Mouse (Mus musculus) liver, embryonic 11.5 days (tissue): ENCODE data around the gene Col18a1. TPM values are rescaled to one million over a fixed set of nuclear protein-coding genes. Genes with fewer than 3 reads are reported as not detected.

Source experiments
- ATAC-seq: fragments of 200-750 bp; cut with Nextera tagmentation; replicated peaks from 2 replicates; pipeline ENCODE4 v1.8.0; 2017; ENCODE audit warnings: moderate number of reproducible peaks, mild to moderate bottlenecking, moderate TSS enrichment, moderate library complexity; ENCODE audit not compliant: low FRiP score
- DNase-seq: peaks from one replicate; pipeline ENCODE4 v3.0.0-alpha.2; 2017; ENCODE audit warnings: low spot score
- H3K27ac ChIP-seq: fragments of 300-500 bp; sonication (generic); 2 replicates; pipeline ENCODE4 v1.5.1; 2014; ENCODE audit warnings: mild to moderate bottlenecking, low read depth, low read length, control low read depth
- H3K27me3 ChIP-seq: fragments of 300-500 bp; sonication (generic); replicated peaks from 2 replicates; pipeline ENCODE4 v1.6.1; 2014; ENCODE audit warnings: low read length, mixed read lengths; ENCODE audit not compliant: control insufficient read depth, insufficient read depth
- H3K36me3 ChIP-seq: fragments of 300-500 bp; sonication (generic); 2 replicates; pipeline ENCODE4 v1.6.1; 2014; ENCODE audit warnings: mild to moderate bottlenecking, low read length, moderate library complexity, mixed read lengths; ENCODE audit not compliant: control insufficient read depth, insufficient read depth
- H3K4me1 ChIP-seq: fragments of 300-500 bp; sonication (generic); replicated peaks from 2 replicates; pipeline ENCODE4 v1.6.1; 2014; ENCODE audit warnings: low read length, mixed read lengths; ENCODE audit not compliant: control insufficient read depth, insufficient read depth
- H3K4me2 ChIP-seq: fragments of 300-500 bp; sonication (generic); 2 replicates; pipeline ENCODE4 v1.6.1; 2014; ENCODE audit warnings: mild to moderate bottlenecking, control low read depth, moderate library complexity
- H3K4me3 ChIP-seq: fragments of 300-500 bp; sonication (generic); 2 replicates; pipeline ENCODE4 v1.5.1; 2014; ENCODE audit warnings: low read depth, low read length, control low read depth
- H3K9ac ChIP-seq: fragments of 300-500 bp; sonication (generic); 2 replicates; pipeline ENCODE4 v1.6.1; 2014; ENCODE audit warnings: low read depth, low read length, control low read depth
- H3K9me3 ChIP-seq: fragments of 300-500 bp; sonication (generic); 2 replicates; pipeline ENCODE4 v1.6.1; 2016; ENCODE audit warnings: low read length, inconsistent platforms, mixed read lengths; ENCODE audit not compliant: control insufficient read depth
- WGBS: fragments of 180-500 bp; shearing (Covaris S2); extraction: QIAGEN DNeasy Blood & Tissue Kit; methylation state at CpG from one replicate; pipeline ENCODE4 v1.1.7; 2014; 5-methylcytosine and 5-hydroxymethylcytosine counted together
- polyA plus RNA-seq: library from polyadenylated mRNA; unstranded; fragments of >200 nt; fragmentation: Nextera tagmentation; extraction: Ambion mirVana; gene quantifications from 2 replicates; pipeline ENCODE4 v1.2.1, GENCODE M21; 2014

Gene Col18a1
- polyA plus RNA-seq, 1 experiment from 2014 or later, result 55.3 TPM

DNA sequence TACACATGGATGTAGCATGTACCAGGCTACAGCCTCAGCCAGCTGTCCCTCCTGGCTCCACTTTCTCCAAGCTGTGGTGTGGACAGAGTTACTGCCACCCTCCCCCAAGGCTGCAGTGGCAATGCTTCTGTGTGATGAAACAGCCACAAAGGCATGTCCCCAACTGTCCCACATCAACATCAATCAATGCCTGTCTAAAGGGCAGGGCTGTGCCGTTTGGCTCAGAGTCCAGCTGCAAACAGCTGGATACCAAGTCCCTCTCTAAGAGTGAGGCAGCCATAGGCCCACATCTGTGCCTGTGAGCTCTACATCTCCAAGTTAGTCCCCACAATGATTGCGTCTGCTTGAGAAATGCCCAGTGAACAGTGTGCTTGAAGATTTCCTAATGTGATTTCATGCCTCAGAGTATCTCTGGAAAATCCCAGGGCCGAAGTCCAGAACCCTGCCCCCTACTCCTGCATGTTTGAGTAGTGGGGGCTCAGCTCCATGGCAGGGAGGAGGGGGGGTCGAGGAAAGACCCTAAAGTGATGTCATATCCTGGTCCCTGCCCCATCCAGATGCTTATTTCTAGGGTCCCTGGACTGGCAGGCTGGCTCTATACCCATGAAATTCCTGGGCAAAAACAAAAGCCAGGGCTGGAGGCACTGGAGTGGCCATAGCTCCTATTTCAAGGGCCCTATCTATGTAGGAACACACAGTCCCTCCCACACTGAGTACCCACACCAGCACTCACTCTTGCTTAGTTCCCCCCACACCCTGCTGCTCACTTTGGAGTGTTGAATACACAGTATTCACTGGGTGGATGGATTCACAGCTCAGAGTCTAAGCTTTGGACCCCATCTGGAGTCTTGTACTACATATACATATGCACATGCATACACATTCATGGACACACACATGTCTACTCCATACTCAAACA is 49.6 kb downstream of the Col18a1 start:
- Histone ChIP-seq H3K27ac (peak overlapping the region; percentile 68), H3K27me3 (no peaks in the 10 kb centered on the region), H3K4me3 (no peak overlapping the region), H3K4me2 (peak overlapping the region; percentile 37), H3K4me1 (peaks cover 9% of the 10 kb centered on the region), H3K9me3 (no peaks in the 10 kb centered on the region), H3K9ac (peak overlapping the region; percentile 42), H3K36me3 (no peaks in the 10 kb centered on the region; the same call in 1 of the 2 replicates)
- DNase-seq, result no peak
- peak; percentile 55; the same call in 1 of the 2 replicates for ATAC-seq
- WGBS, result 44% methylated on average over 4 of the region's 4 CpGs

DNA sequence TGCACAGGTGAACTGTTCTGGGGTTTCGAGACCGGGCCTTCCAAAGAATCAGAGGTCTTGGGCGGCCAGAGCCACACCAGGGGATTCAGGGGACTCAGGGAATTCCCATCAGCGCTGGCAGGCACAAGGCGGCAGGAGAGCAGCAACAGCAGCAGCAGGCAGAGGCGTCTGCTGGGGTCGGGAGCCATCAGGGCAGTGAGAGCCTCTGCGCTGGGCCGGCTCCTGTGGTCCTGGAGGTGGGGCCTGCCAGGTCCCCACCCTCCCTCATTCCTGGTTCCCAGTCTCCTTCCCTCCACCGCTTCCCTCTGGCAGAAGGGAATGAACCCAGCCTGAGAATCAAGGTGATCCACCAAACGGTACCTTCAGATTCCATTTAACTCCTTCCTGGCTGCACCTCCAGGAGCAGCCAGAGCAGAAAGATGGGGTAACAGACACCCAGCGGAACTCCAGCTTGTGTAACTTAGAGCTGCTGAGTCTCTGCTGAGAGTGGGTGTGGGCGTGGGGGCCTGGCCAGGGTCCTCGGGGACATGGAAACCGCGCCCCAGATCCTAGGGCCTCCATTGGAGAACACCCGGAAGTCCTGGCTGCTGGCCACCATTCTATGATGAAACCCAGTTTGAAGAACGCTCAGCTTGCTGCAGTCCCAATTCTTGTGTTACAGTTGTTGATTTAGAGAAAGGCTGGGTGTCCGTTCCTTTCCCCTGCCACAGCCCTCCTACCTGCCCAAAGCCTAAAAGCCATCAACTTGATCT is 52.7 kb downstream of the Col18a1 start:
- DNase-seq (no peak), ATAC-seq (no peak)
- no peaks in the 10 kb centered on the region for H3K9me3 ChIP-seq
- peaks cover 28% of the 10 kb centered on the region for H3K4me1 ChIP-seq
- H3K4me3 ChIP-seq, result peak overlapping the region; percentile 3; the same call in 1 of the 2 replicates
- WGBS, result 61% methylated on average over 19 of the region's 19 CpGs
- H3K27me3 ChIP-seq, result no peaks in the 10 kb centered on the region
- no peaks in the 10 kb centered on the region; the same call in 1 of the 2 replicates for H3K36me3 ChIP-seq
- 0 out of 2 replicates have a peak overlapping the region, but pooled peaks have one; percentile 13 for H3K9ac ChIP-seq
- peak overlapping the region; percentile 36 for H3K4me2 ChIP-seq
- no peak overlapping the region for H3K27ac ChIP-seq

DNA sequence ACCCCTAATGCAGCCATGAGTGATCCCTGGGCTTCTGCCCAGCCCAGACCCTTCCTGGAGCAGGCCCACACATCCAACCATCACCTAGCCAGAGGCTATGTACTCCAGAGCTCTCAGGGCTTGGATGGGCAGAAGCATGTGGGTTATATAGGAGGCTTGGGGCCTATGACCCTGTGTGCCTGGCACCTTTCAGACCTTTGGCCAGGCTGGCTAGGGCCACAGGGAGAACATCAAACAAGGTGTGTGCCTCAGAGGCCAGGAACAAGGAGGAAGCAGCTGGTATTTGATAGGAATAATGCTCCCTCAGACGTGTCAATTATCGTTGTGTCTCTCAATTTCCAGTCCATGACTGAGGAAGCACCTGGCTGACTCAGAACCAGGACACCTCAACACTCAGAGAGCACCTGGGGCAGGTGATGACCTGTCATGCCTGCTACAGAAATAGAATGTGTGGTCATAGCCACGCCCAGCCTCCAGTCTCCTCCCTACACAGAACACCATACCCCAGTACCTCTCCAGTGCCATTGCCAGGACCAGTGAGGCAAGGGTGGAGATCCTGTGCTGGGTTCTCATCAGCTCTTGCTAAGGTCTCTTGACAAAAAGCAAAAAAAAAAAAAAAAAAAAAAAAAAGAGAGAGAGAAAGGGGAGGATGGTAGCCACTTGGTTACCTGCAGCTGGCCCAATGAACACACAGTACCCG is 54.6 kb downstream of the Col18a1 start:
- Histone ChIP-seq H3K27ac (no peak overlapping the region), H3K9me3 (no peaks in the 10 kb centered on the region), H3K9ac (no peak overlapping the region), H3K4me3 (peak overlapping the region; percentile 24), H3K27me3 (no peaks in the 10 kb centered on the region), H3K4me1 (peaks cover 32% of the 10 kb centered on the region), H3K36me3 (no peaks in the 10 kb centered on the region; the same call in 1 of the 2 replicates), H3K4me2 (peak overlapping the region; percentile 36)
- DNase-seq (no peak), ATAC-seq (no peak)
- WGBS, result 78% methylated on average over 4 of the region's 4 CpGs

DNA sequence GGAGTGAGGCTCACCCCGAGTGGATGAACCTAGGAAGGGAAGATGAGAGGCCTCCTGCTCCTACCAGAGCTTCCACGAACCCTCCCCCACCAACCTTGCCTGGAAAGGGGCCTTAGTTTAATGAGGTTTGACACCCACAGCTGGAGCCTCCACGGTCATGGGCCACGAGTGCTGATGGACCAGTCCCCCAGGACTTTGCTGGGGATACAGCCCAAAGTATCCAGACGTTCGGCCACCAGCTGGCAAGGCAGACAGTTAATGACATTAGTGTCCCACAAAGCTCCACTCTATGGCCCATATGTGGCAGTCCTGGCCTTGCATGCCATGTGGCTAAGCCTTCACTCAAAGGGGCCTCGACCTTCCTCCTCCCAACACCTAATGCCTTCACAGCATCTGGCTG is 55.5 kb downstream of the Col18a1 start:
- DNase-seq (no peak), ATAC-seq (no peak)
- WGBS, result 62% methylated on average over 7 of the region's 7 CpGs
- H3K4me2 ChIP-seq, result no peak overlapping the region; the same call in 1 of the 2 replicates
- no peak overlapping the region for H3K9ac ChIP-seq
- H3K27me3 ChIP-seq, result no peaks in the 10 kb centered on the region
- no peak overlapping the region for H3K27ac ChIP-seq
- peaks cover 32% of the 10 kb centered on the region for H3K4me1 ChIP-seq
- H3K36me3 ChIP-seq, result no peaks in the 10 kb centered on the region; the same call in 1 of the 2 replicates
- no peak overlapping the region for H3K4me3 ChIP-seq
- H3K9me3 ChIP-seq, result no peaks in the 10 kb centered on the region

DNA sequence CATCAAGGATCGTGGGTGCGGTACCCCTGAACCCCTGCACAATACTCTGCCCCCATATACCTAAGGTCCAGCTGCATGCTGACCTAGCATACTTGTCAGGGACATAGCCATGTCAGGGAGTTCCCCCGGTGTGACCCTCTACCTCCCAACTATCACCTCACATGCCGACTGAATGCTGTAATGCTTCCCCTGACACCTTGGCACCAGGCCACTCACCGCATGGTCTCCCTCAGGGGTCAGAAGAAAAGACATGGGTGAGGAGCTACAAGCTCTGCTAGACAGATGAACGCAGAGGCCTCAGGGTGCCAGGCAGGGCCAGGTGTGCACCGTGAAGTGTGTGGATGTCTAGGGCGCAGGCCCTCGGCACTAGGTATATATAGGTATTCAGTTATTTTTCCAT is 56.3 kb downstream of the Col18a1 start:
- ATAC-seq, result no peak
- H3K4me3 ChIP-seq, result no peak overlapping the region

DNA sequence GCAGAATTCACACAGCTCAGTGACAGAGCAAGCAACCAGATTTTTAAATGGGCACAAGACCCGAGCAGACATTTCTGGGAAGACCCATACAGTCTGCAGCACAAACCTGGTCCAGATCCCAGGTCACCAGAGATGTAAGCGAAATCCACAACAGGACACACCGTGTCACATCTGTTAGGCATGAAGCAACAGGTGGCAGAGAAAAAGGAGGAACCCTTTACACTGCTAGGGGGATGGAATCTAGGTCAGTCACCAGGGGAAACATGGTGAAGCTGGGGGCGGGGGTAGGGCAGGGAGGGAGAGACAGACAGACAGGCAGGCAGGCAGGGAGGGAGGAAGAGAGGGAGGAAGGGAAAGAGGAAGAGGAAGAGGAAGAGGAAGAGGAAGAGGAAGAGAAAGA is 58.2 kb downstream of the Col18a1 start:
- Histone ChIP-seq H3K27ac (no peak overlapping the region), H3K27me3 (no peaks in the 10 kb centered on the region), H3K36me3 (no peaks in the 10 kb centered on the region; the same call in 1 of the 2 replicates), H3K4me1 (peaks cover 26% of the 10 kb centered on the region), H3K9ac (no peak overlapping the region), H3K4me2 (no peak overlapping the region), H3K4me3 (no peak overlapping the region), H3K9me3 (no peaks in the 10 kb centered on the region)
- ATAC-seq (no peak), DNase-seq (no peak)
- WGBS, result 68% methylated on average over 4 of the region's 4 CpGs

More for the DNA sequence above, 56.3 kb downstream of the Col18a1 start:
- no peaks in the 10 kb centered on the region; the same call in 1 of the 2 replicates for H3K36me3 ChIP-seq
- no peak overlapping the region for H3K27ac ChIP-seq
- H3K27me3 ChIP-seq, result no peaks in the 10 kb centered on the region
- H3K9me3 ChIP-seq, result no peaks in the 10 kb centered on the region
- no peak for DNase-seq
- no peak overlapping the region for H3K9ac ChIP-seq
- 83% methylated on average over 9 of the region's 9 CpGs for WGBS
- H3K4me1 ChIP-seq, result peaks cover 32% of the 10 kb centered on the region
- H3K4me2 ChIP-seq, result no peak overlapping the region

DNA sequence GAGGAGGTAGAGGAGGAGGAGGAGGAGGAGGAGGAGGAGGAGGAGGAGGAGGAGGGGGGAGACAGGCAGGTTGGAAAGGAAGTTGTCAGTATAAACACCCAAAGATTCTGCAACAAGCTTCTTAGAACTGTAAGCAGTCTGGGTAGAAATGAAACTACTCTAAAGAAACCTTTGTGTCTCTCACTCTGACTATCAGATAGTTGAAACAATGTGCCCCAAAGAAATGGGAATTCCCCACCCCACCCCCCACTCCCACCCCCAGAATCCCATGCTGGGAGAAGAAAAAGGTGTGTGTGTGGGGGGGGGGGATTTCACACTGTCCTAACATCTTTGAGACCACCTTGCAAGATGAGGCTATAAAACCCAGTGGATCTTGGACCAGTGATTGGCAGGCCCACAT is 62.0 kb downstream of the Col18a1 start:
- Histone ChIP-seq H3K27ac (no peak overlapping the region), H3K9ac (no peak overlapping the region), H3K27me3 (no peaks in the 10 kb centered on the region), H3K4me3 (no peak overlapping the region), H3K4me1 (peaks cover 12% of the 10 kb centered on the region; the same call in 1 of the 2 replicates), H3K4me2 (no peak overlapping the region), H3K9me3 (no peaks in the 10 kb centered on the region), H3K36me3 (no peaks in the 10 kb centered on the region; the same call in 1 of the 2 replicates)
- no peak for DNase-seq
- ATAC-seq, result no peak

DNA sequence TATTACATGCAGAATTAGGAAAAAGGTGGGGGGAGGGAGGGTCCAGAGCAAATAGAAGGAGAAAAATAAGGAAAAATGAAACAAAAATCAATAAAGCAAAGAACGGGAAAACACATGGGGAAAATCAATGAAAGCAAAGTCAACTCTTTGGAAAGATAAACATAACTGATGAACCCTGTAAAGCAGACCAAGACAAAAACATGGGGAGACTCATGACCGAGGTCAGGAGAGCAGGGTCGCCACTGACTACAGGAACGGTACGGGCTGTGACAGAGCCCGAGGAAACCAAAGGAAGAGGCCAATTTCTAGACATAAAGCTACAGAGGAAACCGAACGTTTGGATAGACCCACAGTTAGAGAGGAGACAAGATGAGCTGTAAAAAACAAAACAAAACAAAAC is 62.7 kb downstream of the Col18a1 start:
- Histone ChIP-seq H3K36me3 (no peaks in the 10 kb centered on the region; the same call in 1 of the 2 replicates), H3K4me2 (no peak overlapping the region), H3K27me3 (no peaks in the 10 kb centered on the region), H3K9ac (no peak overlapping the region), H3K4me1 (peaks cover 8% of the 10 kb centered on the region; the same call in 1 of the 2 replicates), H3K27ac (no peak overlapping the region), H3K4me3 (no peak overlapping the region), H3K9me3 (no peaks in the 10 kb centered on the region)
- DNase-seq (no peak), ATAC-seq (no peak)
- WGBS, result 41% methylated on average over 8 of the region's 8 CpGs
